Mouse (Mus musculus): ENCODE data around the gene Tcaf3.

GRCm38 (mm10) chr6:42558641-42559040 lies 38.9 kb downstream of the Tcaf3 start:
- TF ChIP-seq CTCF (conservative IDR thresholded peaks at IDR 0.05; ENCODE audit: low read length) (no peak), POU5F1 (IDR thresholded peaks at IDR 0.05; ENCODE audit: borderline replicate concordance, low read length) (no peak)
